Mouse (Mus musculus) heart, embryonic 16.5 days (tissue): ENCODE data around the gene Slc22a16. TPM values are rescaled to one million over a fixed set of nuclear protein-coding genes. Genes with fewer than 3 reads are reported as not detected.
A peak's percentile ranks its signal among the peaks of the same experiment; 100 is the strongest.

Experiments used
- ATAC-seq: fragments of 200-750 bp; cut with Nextera tagmentation; replicated peaks from 2 replicates; pipeline ENCODE4 v1.8.0; 2017; ENCODE audit warnings: moderate number of reproducible peaks; ENCODE audit not compliant: insufficient read depth, low FRiP score; ENCODE audit errors: extremely low read depth
- H3K27ac ChIP-seq: fragments of 300-500 bp; sonication (generic); 2 replicates; pipeline ENCODE4 v1.5.1; 2014; ENCODE audit warnings: mild to moderate bottlenecking, low read length, control low read depth, moderate library complexity
- H3K27me3 ChIP-seq: fragments of 300-500 bp; sonication (generic); 2 replicates; pipeline ENCODE4 v1.6.1; 2014; ENCODE audit warnings: low read length, mixed read lengths; ENCODE audit not compliant: control insufficient read depth, insufficient read depth
- H3K36me3 ChIP-seq: fragments of 300-500 bp; sonication (generic); 2 replicates; pipeline ENCODE4 v1.6.1; 2014; ENCODE audit not compliant: control insufficient read depth, insufficient read depth
- H3K4me1 ChIP-seq: fragments of 300-500 bp; sonication (generic); 2 replicates; pipeline ENCODE4 v1.6.1; 2014; ENCODE audit warnings: low read length, mixed read lengths; ENCODE audit not compliant: control insufficient read depth, insufficient read depth
- H3K4me2 ChIP-seq: fragments of 300-500 bp; sonication (generic); 2 replicates; pipeline ENCODE4 v1.6.1; 2014; ENCODE audit warnings: low read depth, mild to moderate bottlenecking, control low read depth, low read length
- H3K4me3 ChIP-seq: fragments of 300-500 bp; sonication (generic); 2 replicates; pipeline ENCODE4 v1.5.1; 2014; ENCODE audit warnings: mild to moderate bottlenecking, control low read depth, low read length
- H3K9ac ChIP-seq: fragments of 300-500 bp; sonication (generic); 2 replicates; pipeline ENCODE4 v1.6.1; 2014; ENCODE audit warnings: low read length, control low read depth
- H3K9me3 ChIP-seq: fragments of 300-500 bp; sonication (generic); replicated peaks from 2 replicates; pipeline ENCODE4 v1.6.1; 2016; ENCODE audit warnings: low read length; ENCODE audit not compliant: control insufficient read depth
- WGBS: fragments of 180-500 bp; shearing (Covaris S2); extraction: QIAGEN DNeasy Blood & Tissue Kit; methylation state at CpG from one replicate; pipeline ENCODE4 v1.1.7; 2014; 5-methylcytosine and 5-hydroxymethylcytosine counted together
- polyA plus RNA-seq: library from polyadenylated mRNA; unstranded; fragments of >200 nt; fragmentation: Nextera tagmentation; extraction: Ambion mirVana; gene quantifications from 2 replicates; pipeline ENCODE4 v1.2.1, GENCODE M21; 2015

Slc22a16 gene
- polyA plus RNA-seq, result not detected in 2 replicates

- Histone ChIP-seq H3K4me1 (no peaks in the 10 kb centered on the region), H3K36me3 (no peaks in the 10 kb centered on the region), H3K4me2 (no peak within 1 kb of the TSS), H3K9ac (no peak within 1 kb of the TSS), H3K4me3 (no peak within 1 kb of the TSS), H3K27ac (no peak within 1 kb of the TSS), H3K27me3 (no peaks in the 10 kb centered on the region), H3K9me3 (no peaks in the 10 kb centered on the region)
- 90% methylated on average over 12 of the region's 12 CpGs for WGBS
- ATAC-seq, result no peak
These were observed at the start of gene Slc22a16 for GRCm38 (mm10) chr10:40570036-40570435. Gene Slc22a16 (plus strand): TSS chr10:40570336.

GRCm38 (mm10) chr10:40521579-40521978 lies 48.6 kb upstream of the Slc22a16 start:
- H3K27me3 ChIP-seq, result no peaks in the 10 kb centered on the region
- 54% methylated on average over 12 of the region's 12 CpGs for WGBS
- H3K36me3 ChIP-seq, result no peaks in the 10 kb centered on the region
- H3K4me3 ChIP-seq, result no peak overlapping the region
- H3K9me3 ChIP-seq, result no peaks in the 10 kb centered on the region
- 0 out of 2 replicates have a peak overlapping the region, but pooled peaks have one; percentile 9 for H3K27ac ChIP-seq
- ATAC-seq, result no peak
- no peak overlapping the region; the same call in 1 of the 2 replicates for H3K4me2 ChIP-seq
- H3K4me1 ChIP-seq, result no peaks in the 10 kb centered on the region
- no peak overlapping the region for H3K9ac ChIP-seq

DNA sequence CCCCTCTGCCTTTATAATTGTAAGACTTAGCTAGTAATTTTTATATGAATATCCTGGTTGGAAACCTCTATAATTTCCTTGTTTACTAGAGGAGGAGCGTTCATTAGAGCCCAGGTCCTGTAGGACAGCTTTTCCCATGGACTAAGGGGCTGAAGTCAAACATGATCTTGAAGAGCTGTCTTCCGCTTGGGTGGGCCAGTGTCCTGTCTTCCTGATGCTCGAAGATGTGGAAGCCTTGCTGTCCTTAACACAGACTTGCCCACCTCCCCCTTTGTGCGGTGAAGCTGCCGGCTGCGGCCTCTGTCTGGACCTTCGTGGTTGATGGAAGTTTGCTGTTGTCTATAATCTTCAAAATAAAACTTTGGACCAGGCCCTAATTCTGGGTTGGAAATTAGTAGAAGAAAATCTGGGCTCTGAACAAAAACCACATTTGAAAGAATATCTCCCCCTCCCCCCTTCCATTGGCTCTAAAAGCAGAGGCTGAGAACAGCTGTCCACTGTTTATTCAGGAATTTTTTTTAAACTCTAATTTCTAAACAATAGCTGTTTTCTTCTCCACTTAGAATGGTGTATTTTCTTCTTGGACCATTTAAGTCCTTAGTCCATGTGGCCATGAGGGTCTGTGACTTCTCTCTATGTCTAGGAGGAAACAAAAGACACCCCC lies 46.7 kb upstream of the Slc22a16 start:
- Histone ChIP-seq H3K4me3 (no peak overlapping the region), H3K4me2 (no peak overlapping the region), H3K27me3 (no peaks in the 10 kb centered on the region), H3K9ac (no peak overlapping the region), H3K36me3 (no peaks in the 10 kb centered on the region), H3K9me3 (no peaks in the 10 kb centered on the region), H3K4me1 (peaks cover 8% of the 10 kb centered on the region; the same call in 1 of the 2 replicates), H3K27ac (no peak overlapping the region)
- WGBS, result 72% methylated on average over 7 of the region's 7 CpGs
- no peak for ATAC-seq

DNA sequence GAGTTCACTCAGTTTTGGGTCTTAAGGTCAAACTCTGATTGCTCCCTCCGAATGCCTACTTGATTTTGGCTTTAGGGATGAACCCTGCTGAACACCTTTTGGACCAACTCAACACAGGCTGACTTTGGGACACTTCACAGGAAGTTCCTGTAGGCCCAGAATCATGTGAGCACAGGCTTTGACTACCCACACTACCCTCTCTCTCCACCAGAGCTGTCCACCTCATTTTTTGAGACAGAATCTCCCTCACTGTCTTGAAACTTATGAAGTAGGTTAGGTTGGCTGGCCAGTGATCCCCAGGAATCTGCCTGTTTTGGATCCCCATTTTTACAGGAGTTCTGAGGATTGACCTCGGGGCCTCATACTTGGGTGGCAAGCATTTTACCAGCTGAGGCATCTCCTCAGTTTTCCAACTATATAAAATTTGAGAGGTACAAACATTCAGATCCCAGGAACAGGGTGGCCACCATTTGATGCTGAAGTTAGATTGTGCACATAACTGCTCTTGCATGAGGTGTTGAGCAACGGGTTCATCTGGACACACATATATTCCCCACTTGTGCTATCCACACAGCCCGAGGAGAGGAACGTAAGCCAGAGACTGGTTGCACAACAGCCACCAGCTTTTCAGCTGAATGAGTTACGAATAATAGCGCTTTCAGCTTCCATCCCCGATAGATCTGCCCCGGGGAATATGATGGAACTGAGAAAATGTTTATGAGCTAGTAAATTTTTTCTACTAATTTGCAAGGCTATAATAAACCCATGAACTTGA lies 45.9 kb upstream of the Slc22a16 start:
- ATAC-seq, result no peak
- no peaks in the 10 kb centered on the region for H3K36me3 ChIP-seq
- H3K27me3 ChIP-seq, result no peaks in the 10 kb centered on the region
- no peak overlapping the region for H3K4me2 ChIP-seq
- H3K9me3 ChIP-seq, result no peaks in the 10 kb centered on the region
- 72% methylated on average over 9 of the region's 9 CpGs for WGBS
- no peak overlapping the region for H3K27ac ChIP-seq
- peaks cover 8% of the 10 kb centered on the region; the same call in 1 of the 2 replicates for H3K4me1 ChIP-seq
- no peak overlapping the region for H3K9ac ChIP-seq
- no peak overlapping the region for H3K4me3 ChIP-seq

DNA sequence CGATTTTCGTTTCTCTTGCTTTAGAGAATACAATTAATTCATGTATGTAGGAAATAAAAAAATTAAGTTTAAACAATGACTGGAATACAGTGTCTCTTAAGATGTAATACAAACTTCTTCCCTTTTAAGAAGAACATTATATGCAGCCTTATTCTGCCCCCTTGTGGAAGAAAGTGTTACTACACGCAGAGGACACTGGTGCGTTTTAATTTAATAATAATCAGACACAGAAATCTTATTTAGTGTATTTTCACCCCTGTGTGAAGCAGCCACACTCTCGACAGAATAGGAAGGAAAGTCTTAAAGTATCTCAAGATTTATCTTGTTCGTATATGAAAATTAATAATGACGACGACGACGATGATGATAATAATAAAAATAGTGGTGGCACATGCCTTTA lies 45.1 kb upstream of the Slc22a16 start:
- H3K27me3 ChIP-seq, result no peaks in the 10 kb centered on the region
- no peak overlapping the region for H3K27ac ChIP-seq
- no peak overlapping the region for H3K4me2 ChIP-seq
- no peak overlapping the region for H3K9ac ChIP-seq
- 27% methylated on average over 10 of the region's 10 CpGs for WGBS
- no peak overlapping the region for H3K4me3 ChIP-seq
- no peaks in the 10 kb centered on the region for H3K36me3 ChIP-seq
- no peak for ATAC-seq
- peaks cover 8% of the 10 kb centered on the region; the same call in 1 of the 2 replicates for H3K4me1 ChIP-seq
- H3K9me3 ChIP-seq, result no peaks in the 10 kb centered on the region

DNA sequence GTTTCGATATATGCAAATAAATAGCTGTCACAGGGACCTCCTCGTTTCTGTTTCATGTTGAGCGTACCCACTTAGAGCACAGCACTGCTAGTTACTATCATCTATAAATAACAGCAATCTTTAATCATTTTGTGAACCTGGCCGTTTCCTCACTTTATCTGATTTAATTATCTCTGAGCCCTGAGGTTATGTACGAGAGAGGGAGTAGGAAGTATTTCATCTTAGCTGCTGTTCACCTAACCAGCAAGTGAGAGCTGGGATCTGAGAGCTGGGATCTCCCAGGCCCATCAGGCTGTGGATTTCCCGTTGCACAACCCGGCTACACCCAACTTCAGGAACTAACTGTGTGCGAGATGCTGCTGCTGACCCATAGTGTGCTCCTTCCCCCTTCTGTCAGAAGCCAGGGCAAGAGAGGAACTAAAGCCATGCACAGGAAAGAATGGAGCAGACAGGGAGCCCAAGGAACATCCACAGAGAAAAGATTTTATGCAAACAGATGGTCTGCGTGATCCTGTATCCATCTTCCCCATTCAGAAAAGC lies 44.5 kb upstream of the Slc22a16 start:
- no peaks in the 10 kb centered on the region for H3K27me3 ChIP-seq
- WGBS, result 52% methylated on average over 9 of the region's 9 CpGs

DNA sequence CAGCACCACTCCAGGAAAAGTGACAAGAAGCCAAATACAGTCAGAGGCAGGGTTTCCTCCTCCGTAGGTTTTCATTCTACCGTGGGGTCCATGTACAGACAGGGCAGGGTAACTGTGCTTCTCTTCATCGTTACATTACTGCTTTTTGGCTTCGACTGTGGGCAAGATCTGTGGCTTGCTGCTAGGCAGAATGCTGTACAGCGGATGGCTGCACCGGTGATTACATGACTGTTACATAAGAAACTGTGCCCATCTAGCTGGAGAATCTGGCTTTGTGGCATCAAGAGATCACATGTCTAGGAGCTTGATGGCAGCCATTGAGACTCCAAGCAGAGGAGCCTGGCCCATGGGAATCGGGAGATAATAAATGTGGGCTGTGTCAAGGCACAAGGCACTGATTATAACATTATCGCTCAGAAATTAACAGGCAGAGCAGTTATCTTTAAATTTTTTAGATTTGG lies 43.8 kb upstream of the Slc22a16 start:
- WGBS, result 71% methylated on average over 8 of the region's 8 CpGs
- Histone ChIP-seq H3K4me1 (peaks cover 8% of the 10 kb centered on the region; the same call in 1 of the 2 replicates), H3K27me3 (no peaks in the 10 kb centered on the region), H3K4me3 (no peak overlapping the region), H3K9ac (no peak overlapping the region), H3K27ac (no peak overlapping the region), H3K9me3 (no peaks in the 10 kb centered on the region), H3K36me3 (no peaks in the 10 kb centered on the region), H3K4me2 (no peak overlapping the region)
- no peak for ATAC-seq

More for the DNA sequence above, 44.5 kb upstream of the Slc22a16 start:
- H3K4me2 ChIP-seq, result no peak overlapping the region
- H3K27ac ChIP-seq, result no peak overlapping the region
- no peak overlapping the region for H3K4me3 ChIP-seq
- no peaks in the 10 kb centered on the region for H3K36me3 ChIP-seq
- H3K4me1 ChIP-seq, result peaks cover 8% of the 10 kb centered on the region; the same call in 1 of the 2 replicates
- H3K9ac ChIP-seq, result no peak overlapping the region
- no peaks in the 10 kb centered on the region for H3K9me3 ChIP-seq
- ATAC-seq, result no peak

GRCm38 (mm10) chr10:40526986-40527385 lies 43.1 kb upstream of the Slc22a16 start:
- Histone ChIP-seq H3K36me3 (no peaks in the 10 kb centered on the region), H3K27ac (no peak overlapping the region), H3K4me3 (no peak overlapping the region), H3K9ac (no peak overlapping the region), H3K4me2 (no peak overlapping the region), H3K9me3 (peaks cover 3% of the 10 kb centered on the region), H3K4me1 (peaks cover 8% of the 10 kb centered on the region; the same call in 1 of the 2 replicates), H3K27me3 (no peaks in the 10 kb centered on the region)
- 72% methylated on average over 3 of the region's 3 CpGs for WGBS
- ATAC-seq, result no peak

- H3K4me1 ChIP-seq, result peaks cover 8% of the 10 kb centered on the region; the same call in 1 of the 2 replicates
- 25% methylated on average over 8 of the region's 8 CpGs for WGBS
- no peaks in the 10 kb centered on the region for H3K27me3 ChIP-seq
- ATAC-seq, result peak; percentile 37; the same call in 1 of the 2 replicates
- no peak overlapping the region for H3K27ac ChIP-seq
- no peak overlapping the region for H3K9ac ChIP-seq
- H3K4me3 ChIP-seq, result no peak overlapping the region
- H3K4me2 ChIP-seq, result no peak overlapping the region
- peaks cover 3% of the 10 kb centered on the region for H3K9me3 ChIP-seq
- no peaks in the 10 kb centered on the region for H3K36me3 ChIP-seq
These were observed 42.6 kb upstream of the Slc22a16 start for GRCm38 (mm10) chr10:40527573-40527972.
